Mouse (Mus musculus) urinary bladder, adult 2 months (tissue): ENCODE measurements around the gene Gm45140. TPM values are rescaled to one million over a fixed set of nuclear protein-coding genes. Genes with fewer than 3 reads are reported as not detected.

Source experiments
- DNase-seq: peaks from one replicate; pipeline ENCODE4 v3.0.0; 2022; ENCODE audit warnings: low spot score
- polyA plus RNA-seq: library from polyadenylated mRNA; depleted of rRNA; stranded (reverse); fragments of >200 nt; gene quantifications from 2 replicates; pipeline ENCODE4 v1.2.3, GENCODE M21; 2012; rRNA removed

Gene Gm45140
- polyA plus RNA-seq, 1 experiment = 4.8 TPM

GRCm38 (mm10) chr6:87741978-87742377 lies 93.6 kb downstream of the Gm45140 start:
- DNase-seq = no peak

- no peak for DNase-seq
Measured at GRCm38 (mm10) chr6:87740496-87740895, 95.1 kb downstream of the Gm45140 start.

GRCm38 (mm10) chr6:87739898-87740297 lies 95.7 kb downstream of the Gm45140 start:
- no peak for DNase-seq

Other genes with a start within 250 kb of the Gm45140 start
- gene Prokr1, start 245.1 kb downstream of the Gm45140 start, polyA plus RNA-seq = 0.72 and 1.2 TPM in 2 replicates
- gene Aplf, start 163.6 kb downstream of the Gm45140 start, polyA plus RNA-seq = 7.5 and 8.1 TPM in 2 replicates
- gene Efcc1, start 104.9 kb downstream of the Gm45140 start, polyA plus RNA-seq = 3.9 and 6.0 TPM in 2 replicates
- 0.19 and 0.27 TPM in 2 replicates for gene Gp9, start 57.7 kb downstream of the Gm45140 start, polyA plus RNA-seq
- 16.3 and 19.2 TPM in 2 replicates for gene Rab43, start 23.6 kb downstream of the Gm45140 start, polyA plus RNA-seq
- gene Isy1, start 3.0 kb upstream of the Gm45140 start, polyA plus RNA-seq = 28.8 and 29.1 TPM in 2 replicates
- gene Cnbp, start 15.3 kb upstream of the Gm45140 start, polyA plus RNA-seq = 351 and 355 TPM in 2 replicates
- 35.5 and 65.3 TPM in 2 replicates for gene Copg1, start 52.0 kb upstream of the Gm45140 start, polyA plus RNA-seq
- gene Hmces, start 78.1 kb upstream of the Gm45140 start, polyA plus RNA-seq = 24.3 and 26.1 TPM in 2 replicates
- 6.0 and 8.8 TPM in 2 replicates for gene H1fx, start 145.8 kb upstream of the Gm45140 start, polyA plus RNA-seq
- gene Rab7, start 209.5 kb upstream of the Gm45140 start, polyA plus RNA-seq = 400 and 428 TPM in 2 replicates
- 164 and 173 TPM in 2 replicates for gene Rpn1, start 248.7 kb upstream of the Gm45140 start, polyA plus RNA-seq